Mouse (Mus musculus) CH12.LX (cell line): ENCODE measurements around the gene Steap4. TPM values are rescaled to one million over a fixed set of nuclear protein-coding genes. Genes with fewer than 3 reads are reported as not detected.

ENCODE experiments used
- DNase-seq: peaks from one replicate; pipeline ENCODE4 v3.0.0-alpha.2; 2013; ENCODE audit errors: extremely low read depth
- H3K27ac ChIP-seq: 2 replicates; pipeline ENCODE4 v1.5.1; 2012; ENCODE audit warnings: low read depth, mild to moderate bottlenecking, control low read depth, moderate library complexity; ENCODE audit not compliant: insufficient read depth
- H3K27me3 ChIP-seq: replicated peaks from 2 replicates; pipeline ENCODE3; 2012; ENCODE audit warnings: inconsistent platforms
- H3K36me3 ChIP-seq, 2 experiments: replicated peaks in 1 of 2; 2 replicates each; pipeline versions ENCODE3 to v1.6.1; 2012; ENCODE audit warnings: inconsistent platforms in 1 of 2, low read length in 1 of 2, mild to moderate bottlenecking in 1 of 2, mixed read lengths in 1 of 2, moderate library complexity in 1 of 2; ENCODE audit not compliant: control insufficient read depth in 1 of 2, insufficient read depth in 1 of 2
- H3K4me1 ChIP-seq, 2 experiments: 2 replicates each; pipeline ENCODE4 v1.6.1; 2012; ENCODE audit warnings: inconsistent platforms in 1 of 2, moderate library complexity in 1 of 2; ENCODE audit not compliant: insufficient read depth in 2 of 2, control insufficient read depth in 1 of 2
- H3K4me2 ChIP-seq: 2 replicates; pipeline ENCODE4 v1.6.1; 2012; ENCODE audit warnings: low read depth, mild to moderate bottlenecking, control low read depth; ENCODE audit not compliant: poor library complexity, insufficient read depth, severe bottlenecking
- H3K4me3 ChIP-seq, 3 experiments: fragments of 150-350 bp in 1 of 3; sonication (generic) in 1 of 3; replicated peaks in 1 of 3; 2 replicates each; pipeline versions ENCODE3 to v1.5.1; 2011 to 2012; ENCODE audit warnings: low read depth in 2 of 3, low read length in 2 of 3, mild to moderate bottlenecking in 2 of 3, moderate library complexity in 2 of 3, control low read depth in 1 of 3, improper control_type of control experiment in 1 of 3, inconsistent platforms in 1 of 3, mixed read lengths in 1 of 3; ENCODE audit not compliant: poor library complexity in 1 of 3
- H3K79me2 ChIP-seq: replicated peaks from 2 replicates; pipeline ENCODE4 v1.6.1; 2012; ENCODE audit warnings: mild to moderate bottlenecking, moderate library complexity; ENCODE audit not compliant: control insufficient read depth, poor library complexity, insufficient read depth, severe bottlenecking; ENCODE audit errors: extremely low read depth
- H3K9ac ChIP-seq: 2 replicates; pipeline ENCODE4 v1.6.1; 2012; ENCODE audit warnings: low read depth, mild to moderate bottlenecking, control low read depth, moderate library complexity; ENCODE audit not compliant: insufficient read depth
- H3K9me3 ChIP-seq: replicated peaks from 2 replicates; pipeline ENCODE3; 2012; ENCODE audit warnings: low read length, inconsistent platforms, mixed read lengths
- CHD1 ChIP-seq: IDR thresholded peaks from 2 replicates; pipeline ENCODE4 v1.6.1; 2012; ENCODE audit warnings: low read depth, low read length, improper control_type of control experiment, inconsistent platforms
- CTCF ChIP-seq, 2 experiments: IDR thresholded peaks in 1 of 2; conservative IDR thresholded peaks in 1 of 2; 2 replicates each; pipeline ENCODE4 v1.5.1; 2011 to 2012; ENCODE audit warnings: low read depth in 2 of 2, low read length in 2 of 2, improper control_type of control experiment in 1 of 2, inconsistent platforms in 1 of 2, mild to moderate bottlenecking in 1 of 2, moderate library complexity in 1 of 2
- EP300 ChIP-seq: IDR thresholded peaks from 2 replicates; pipeline ENCODE4 v1.6.1; 2011; ENCODE audit warnings: low read length, improper control_type of control experiment
- GABPA ChIP-seq: IDR thresholded peaks from 2 replicates; pipeline ENCODE4 v1.6.1; 2012; ENCODE audit warnings: low read depth, low read length, improper control_type of control experiment, inconsistent platforms; ENCODE audit not compliant: insufficient replicate concordance
- HCFC1 ChIP-seq: IDR thresholded peaks from 2 replicates; pipeline ENCODE4 v1.6.1; 2012; ENCODE audit warnings: low read depth, mild to moderate bottlenecking, inconsistent platforms, low read length, improper control_type of control experiment
- IRF4 ChIP-seq: IDR thresholded peaks from 2 replicates; pipeline ENCODE4 v1.6.1; 2014; ENCODE audit warnings: low read depth, mild to moderate bottlenecking, inconsistent platforms, low read length, improper control_type of control experiment
- MAZ ChIP-seq: IDR thresholded peaks from 2 replicates; pipeline ENCODE4 v1.6.1; 2012; ENCODE audit warnings: low read depth, mild to moderate bottlenecking, inconsistent platforms, low read length, improper control_type of control experiment, moderate library complexity
- MEF2A ChIP-seq: IDR thresholded peaks from 2 replicates; pipeline ENCODE4 v1.6.1; 2014; ENCODE audit warnings: low read depth, mild to moderate bottlenecking, inconsistent platforms, low read length, improper control_type of control experiment, borderline replicate concordance
- MXI1 ChIP-seq: IDR thresholded peaks from 2 replicates; pipeline ENCODE4 v1.6.1; 2011; ENCODE audit warnings: mild to moderate bottlenecking, low read depth, low read length, improper control_type of control experiment
- MYC ChIP-seq: IDR thresholded peaks from 2 replicates; pipeline ENCODE4 v1.6.1; 2011; ENCODE audit warnings: low read depth, mild to moderate bottlenecking, improper control_type of control experiment, low read length
- POLR2A ChIP-seq: IDR thresholded peaks from 2 replicates; pipeline ENCODE4 v1.6.1; 2011; ENCODE audit warnings: low read depth, mild to moderate bottlenecking, improper control_type of control experiment, low read length
- RAD21 ChIP-seq: IDR thresholded peaks from 2 replicates; pipeline ENCODE4 v1.6.1; 2011; ENCODE audit warnings: low read depth, mild to moderate bottlenecking, low read length, improper control_type of control experiment, moderate library complexity
- SIN3A ChIP-seq: IDR thresholded peaks from 2 replicates; pipeline ENCODE4 v1.6.1; 2012; ENCODE audit warnings: low read length, improper control_type of control experiment, inconsistent platforms
- TCF12 ChIP-seq: IDR thresholded peaks from 2 replicates; pipeline ENCODE4 v1.6.1; 2014; ENCODE audit warnings: low read depth, mild to moderate bottlenecking, inconsistent platforms, low read length, improper control_type of control experiment
- ZKSCAN1 ChIP-seq: IDR thresholded peaks from 2 replicates; pipeline ENCODE4 v1.6.1; 2012; ENCODE audit warnings: low read depth, inconsistent platforms, low read length, improper control_type of control experiment, borderline replicate concordance
- ZMIZ1 ChIP-seq: IDR thresholded peaks from 2 replicates; pipeline ENCODE4 v1.6.1; 2012; ENCODE audit warnings: low read depth, mild to moderate bottlenecking, inconsistent platforms, low read length, improper control_type of control experiment
- ZNF384 ChIP-seq: IDR thresholded peaks from 2 replicates; pipeline ENCODE4 v1.6.1; 2012; ENCODE audit warnings: low read depth, low read length, improper control_type of control experiment, inconsistent platforms
- dilution Hi-C: fragments of 300-500 bp; cut with MboI; formaldehyde crosslinking; loops from 2 replicates; pipeline ENCODE4 v1.14.3; 2020; ENCODE audit warnings: low sequenced_read_pairs; ENCODE audit not compliant: extremely low pct_unique_long_range_greater_than_20kb, extremely low pct_ligation_motif_present
- in situ Hi-C: fragments of 300-500 bp; cut with MboI; formaldehyde crosslinking; loops from 3 replicates; pipeline ENCODE4 v1.14.3; 2019; ENCODE audit warnings: low sequenced_read_pairs, low pct_ligation_motif_present, low pct_unique_long_range_greater_than_20kb, mixed read lengths
- polyA plus RNA-seq: library from polyadenylated mRNA; unstranded; fragments of >175 nt; gene quantifications from 2 replicates; pipeline ENCODE4 v1.2.1, GENCODE M21; 2012; ENCODE audit warnings: low read depth; ENCODE audit not compliant: insufficient read length
- total RNA-seq, 2 experiments: library from RNA; depleted of rRNA; stranded (reverse); fragments of 300-350 nt in 1 of 2; fragments of >200 nt in 1 of 2; gene quantifications; 2 replicates each; pipeline ENCODE4 v1.2.3; 2012 to 2014

The Steap4 gene
- total and polyA plus RNA-seq, 3 experiments = 0.08 TPM; not detected in 2

GRCm38 (mm10) chr5:7968152-7968551 lies 7.9 kb downstream of the Steap4 start:
- dilution Hi-C loops = no loop called here
- Histone ChIP-seq H3K9ac (no peak overlapping the region), H3K4me1 (peaks cover 4% of the 10 kb centered on the region in 2 experiments; a peak in 3 of 4 replicates), H3K4me2 (no peak overlapping the region), H3K4me3 (no peak overlapping the region), H3K27ac (no peak overlapping the region), H3K27me3 (no peaks in the 10 kb centered on the region), H3K36me3 (no peaks in the 10 kb centered on the region), H3K79me2 (no peaks in the 10 kb centered on the region), H3K9me3 (no peaks in the 10 kb centered on the region)
- TF ChIP-seq IRF4 = no peak
- no peak for TF ChIP-seq TCF12
- no peak for TF ChIP-seq MEF2A
- no peak for TF ChIP-seq SIN3A
- no peak for TF ChIP-seq MYC
- TF ChIP-seq GABPA = no peak
- TF ChIP-seq ZKSCAN1 = no peak
- no peak for TF ChIP-seq MXI1
- TF ChIP-seq CTCF (conservative IDR thresholded peaks at IDR 0.05 in 1 of 2, IDR thresholded peaks at IDR 0.05 in 1 of 2; ENCODE audit: low read depth in 2 of 2, low read length in 2 of 2) = no peak
- TF ChIP-seq RAD21 = no peak
- no peak for DNase-seq
- in situ Hi-C loops = no loop called here

GRCm38 (mm10) chr5:7972266-7972665 lies 12.0 kb downstream of the Steap4 start:
- DNase-seq = no peak
- Histone ChIP-seq H3K9ac (no peak overlapping the region), H3K4me1 (peaks cover 4% of the 10 kb centered on the region in 2 experiments; a peak in 3 of 4 replicates), H3K27ac (no peak overlapping the region), H3K9me3 (no peaks in the 10 kb centered on the region), H3K79me2 (no peaks in the 10 kb centered on the region), H3K27me3 (no peaks in the 10 kb centered on the region), H3K36me3 (no peaks in the 10 kb centered on the region), H3K4me2 (no peak overlapping the region), H3K4me3 (no peak overlapping the region)
- TF ChIP-seq ZKSCAN1 = no peak
- TF ChIP-seq POLR2A = no peak
- no peak for TF ChIP-seq GABPA
- no peak for TF ChIP-seq CHD1
- no peak for TF ChIP-seq MEF2A
- TF ChIP-seq MAZ = no peak
- no peak for TF ChIP-seq TCF12
- TF ChIP-seq CTCF (conservative IDR thresholded peaks at IDR 0.05 in 1 of 2, IDR thresholded peaks at IDR 0.05 in 1 of 2; ENCODE audit: low read depth in 2 of 2, low read length in 2 of 2) = no peak
- TF ChIP-seq ZMIZ1 = no peak
- TF ChIP-seq HCFC1 = no peak
- no peak for TF ChIP-seq EP300
- TF ChIP-seq ZNF384 = no peak
- dilution Hi-C loops (no loop called here), in situ Hi-C loops (no loop called here)
